Mouse (Mus musculus): ENCODE measurements around the gene Taok1.

DNA sequence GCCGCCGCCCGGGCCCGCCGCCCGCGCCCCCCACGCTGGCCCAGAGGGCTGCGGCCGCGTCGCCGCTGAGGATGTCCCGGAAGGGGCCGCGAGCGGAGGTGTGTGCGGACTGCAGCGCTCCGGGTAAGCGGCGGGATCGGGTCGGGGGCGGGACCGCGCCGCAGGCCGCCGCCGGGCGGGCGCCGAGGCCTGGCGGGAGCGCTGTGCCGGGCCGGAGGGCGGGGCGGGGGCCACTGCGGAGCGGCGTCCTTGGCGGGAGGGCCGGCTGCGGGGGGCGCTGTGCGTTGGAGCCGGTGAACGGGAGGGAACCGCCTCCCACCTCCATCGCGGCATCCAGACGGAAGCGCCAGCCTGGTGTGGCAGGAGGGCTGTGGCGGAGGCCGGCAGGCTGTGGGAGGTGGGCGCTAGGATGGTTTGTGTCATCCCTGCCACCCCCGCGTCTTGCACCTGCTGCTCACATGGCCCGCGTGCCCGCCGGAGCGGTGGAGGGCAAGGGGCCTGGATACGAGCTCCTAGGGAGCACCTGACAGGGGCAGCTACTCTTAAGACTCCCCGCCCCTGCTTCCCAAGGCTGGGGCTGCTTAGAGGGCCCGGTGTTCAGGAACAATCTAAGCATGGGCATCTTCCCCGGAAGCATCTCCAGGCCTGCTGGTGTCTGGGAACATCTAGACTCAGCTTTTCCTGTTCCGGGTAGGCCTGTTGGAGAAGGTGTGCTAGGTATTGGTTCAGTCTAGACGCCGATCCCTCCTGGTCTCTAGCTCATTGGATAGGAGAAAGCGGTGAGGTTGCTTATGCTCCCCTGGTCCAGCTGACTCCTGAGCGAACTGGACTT lies 113.9 kb downstream of the Taok1 start, which contains the start of gene Git1:
- no peak for TF ChIP-seq CHD2 (IDR thresholded peaks at IDR 0.05; ENCODE audit: low read depth, low read length)
- no peak for TF ChIP-seq HCFC1 (IDR thresholded peaks at IDR 0.05; ENCODE audit: borderline replicate concordance, insufficient read depth, low read length)
- TF ChIP-seq ZNF384 (IDR thresholded peaks at IDR 0.05; ENCODE audit: low read depth, low read length) = no peak
- TF ChIP-seq MAFK (IDR thresholded peaks at IDR 0.05; ENCODE audit: insufficient read depth, low read depth, low read length) = no peak
- TF ChIP-seq ZC3H11A (IDR thresholded peaks at IDR 0.05; ENCODE audit: borderline replicate concordance, low read depth, low read length) = no peak

All from ES-E14 (cell line).